Mouse (Mus musculus): ENCODE data around the gene Snx32. TPM values are rescaled to one million over a fixed set of nuclear protein-coding genes. Genes with fewer than 3 reads are reported as not detected.
A peak's percentile ranks its signal among the peaks of the same experiment; 100 is the strongest.

Gene Snx32
- polyA plus RNA-seq, 1 experiment from 2014 or later: 11.9 TPM

DNA sequence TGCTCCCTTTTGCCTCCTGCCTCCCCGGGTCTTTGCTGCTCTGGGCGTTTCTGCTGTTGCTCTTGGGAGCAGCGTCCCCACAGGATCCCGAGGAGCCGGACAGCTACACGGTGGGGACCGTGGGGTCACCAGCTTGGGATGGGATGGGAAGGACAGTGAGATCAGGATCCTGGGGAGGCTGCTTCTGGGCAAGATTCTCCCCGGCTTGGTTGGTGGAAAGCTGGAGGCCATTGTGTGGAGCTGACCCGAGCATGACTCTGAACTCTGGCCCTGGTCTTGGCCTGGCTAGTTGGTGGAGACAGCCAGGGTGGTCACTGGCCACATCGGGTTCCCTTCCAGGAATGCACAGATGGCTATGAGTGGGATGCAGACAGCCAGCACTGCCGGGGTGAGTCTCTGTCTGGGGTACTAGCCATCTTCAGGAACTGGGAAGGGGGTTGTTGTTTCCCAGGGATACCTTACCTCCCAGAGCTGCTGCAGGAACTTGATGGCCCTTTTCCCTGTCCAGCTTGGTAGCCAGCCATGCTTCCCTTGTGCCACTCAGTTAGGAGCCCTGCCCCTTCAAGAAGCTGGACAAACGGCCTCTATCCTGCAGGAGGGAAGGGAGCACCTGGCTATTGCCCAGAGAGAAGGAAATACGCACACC is 35.1 kb downstream of the Snx32 start:
- ATAC-seq (ENCODE audit: insufficient number of reproducible peaks, insufficient read depth, low FRiP score, low TSS enrichment): peak; percentile 17; the same call in 1 of the 2 replicates
- WGBS: 16% methylated on average over 13 of the region's 13 CpGs

DNA sequence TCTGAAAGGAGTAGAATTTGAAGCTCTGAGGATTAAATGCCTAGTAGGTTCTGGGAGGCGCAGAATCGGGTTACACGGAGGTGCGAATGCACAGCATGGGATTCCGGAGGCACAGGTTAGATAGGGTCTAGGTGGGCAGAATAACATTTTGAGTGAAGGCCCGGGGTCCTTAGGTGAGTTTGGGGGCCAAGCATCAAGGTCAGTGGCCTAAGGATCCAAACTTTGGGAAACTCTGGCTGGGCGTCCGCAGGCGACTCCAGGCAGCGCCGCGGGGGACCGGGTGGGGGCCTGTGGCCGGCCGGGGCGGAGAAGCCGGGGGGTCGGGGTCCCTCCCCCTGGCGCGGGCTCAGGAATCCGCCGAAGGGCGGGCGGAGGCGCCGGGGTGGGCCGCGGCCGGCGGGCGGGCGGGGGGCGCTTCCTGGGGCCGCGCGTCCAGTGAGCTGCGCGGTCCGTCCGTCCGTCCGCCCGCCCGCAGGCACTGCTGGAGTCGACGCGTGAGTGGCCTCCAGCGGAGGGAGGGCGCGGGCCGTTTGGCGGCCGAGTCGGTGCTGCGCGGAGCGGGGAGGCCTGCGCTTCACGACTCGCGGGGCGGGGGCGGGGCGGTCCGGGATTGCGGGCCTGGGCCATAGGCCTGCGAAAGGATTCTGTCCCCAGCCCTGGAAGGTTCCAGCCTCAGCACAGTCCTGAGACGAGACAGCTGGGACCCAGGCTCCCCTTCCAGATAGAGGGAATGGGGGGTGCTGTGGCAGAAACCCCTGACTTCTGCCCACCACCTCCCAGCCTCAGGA is 35.9 kb downstream of the Snx32 start:
- peak; percentile 72 for ATAC-seq (ENCODE audit: insufficient number of reproducible peaks, insufficient read depth, low FRiP score, low TSS enrichment)
- under 1% methylated on average over 39 of the region's 68 CpGs for WGBS
- Histone ChIP-seq H3K4me3 (peak overlapping the region; percentile 69), H3K36me3 (peaks cover 23% of the 10 kb centered on the region), H3K9ac (peak overlapping the region; percentile 91), H3K4me2 (replicated peaks) (peak overlapping the region; percentile 87), H3K4me1 (peaks cover 15% of the 10 kb centered on the region), H3K9me3 (no peaks in the 10 kb centered on the region), H3K27ac (peak overlapping the region; percentile 92), H3K27me3 (no peaks in the 10 kb centered on the region; the same call in 1 of the 2 replicates)

More for the DNA sequence above, 35.1 kb downstream of the Snx32 start:
- H3K27me3 ChIP-seq: no peaks in the 10 kb centered on the region
- H3K4me1 ChIP-seq: peaks cover 15% of the 10 kb centered on the region
- H3K4me2 ChIP-seq (replicated peaks): peak overlapping the region; percentile 87
- H3K36me3 ChIP-seq: peaks cover 28% of the 10 kb centered on the region
- H3K27ac ChIP-seq: peak overlapping the region; percentile 92
- peak overlapping the region; percentile 91 for H3K9ac ChIP-seq
- H3K9me3 ChIP-seq: no peaks in the 10 kb centered on the region
- peak overlapping the region; percentile 69 for H3K4me3 ChIP-seq

- peak within 1 kb of the TSS; percentile 87 for H3K4me2 ChIP-seq (replicated peaks)
- H3K27ac ChIP-seq: peak within 1 kb of the TSS; percentile 92
- WGBS: 1% methylated on average over 22 of the region's 22 CpGs
- H3K9me3 ChIP-seq: no peaks in the 10 kb centered on the region
- peaks cover 17% of the 10 kb centered on the region for H3K36me3 ChIP-seq
- H3K4me1 ChIP-seq: peaks cover 15% of the 10 kb centered on the region
- ATAC-seq (ENCODE audit: insufficient number of reproducible peaks, insufficient read depth, low FRiP score, low TSS enrichment): peak; percentile 35; the same call in 1 of the 2 replicates
- no peaks in the 10 kb centered on the region; the same call in 1 of the 2 replicates for H3K27me3 ChIP-seq
- H3K4me3 ChIP-seq: peak within 1 kb of the TSS; percentile 69
- peak within 1 kb of the TSS; percentile 91 for H3K9ac ChIP-seq
Observed at GRCm38 (mm10) chr19:5473720-5474119, 36.6 kb downstream of the Snx32 start, which contains the start of gene Efemp2. Efemp2 (plus strand) TSS chr19:5473954.

- WGBS: 82% methylated on average over 3 of the region's 3 CpGs
- H3K9me3 ChIP-seq: no peaks in the 10 kb centered on the region
- H3K4me1 ChIP-seq: peaks cover 15% of the 10 kb centered on the region
- no peaks in the 10 kb centered on the region; the same call in 1 of the 2 replicates for H3K27me3 ChIP-seq
- ATAC-seq (ENCODE audit: insufficient number of reproducible peaks, insufficient read depth, low FRiP score, low TSS enrichment): no peak
- peaks cover 11% of the 10 kb centered on the region for H3K36me3 ChIP-seq
- no peak overlapping the region for H3K27ac ChIP-seq
- H3K4me3 ChIP-seq: no peak overlapping the region; the same call in 1 of the 2 replicates
- peak overlapping the region; percentile 87; the same call in 1 of the 2 replicates for H3K4me2 ChIP-seq (replicated peaks)
- no peak overlapping the region for H3K9ac ChIP-seq
Observed at GRCm38 (mm10) chr19:5472857-5473256, 37.5 kb downstream of the Snx32 start.

DNA sequence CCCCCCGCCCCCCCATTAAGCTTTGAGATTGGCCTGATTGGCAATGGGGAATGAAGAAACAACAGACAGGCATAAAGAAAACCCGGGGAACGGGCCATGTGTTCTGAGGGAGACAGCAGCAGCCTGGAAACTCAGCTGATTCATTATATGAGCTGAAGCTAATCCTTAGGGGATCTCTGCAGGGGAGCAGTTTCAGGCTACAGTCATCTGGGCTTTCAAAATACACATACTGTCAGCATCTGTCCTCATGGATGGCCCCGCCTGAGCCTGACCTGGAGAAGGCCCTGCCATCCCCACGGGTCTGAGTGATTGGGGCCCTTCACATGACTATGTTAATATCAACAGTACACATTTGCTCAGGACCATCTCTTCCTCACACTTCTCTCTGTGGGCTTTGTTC is 38.5 kb downstream of the Snx32 start:
- Histone ChIP-seq H3K9me3 (no peaks in the 10 kb centered on the region), H3K27me3 (no peaks in the 10 kb centered on the region; the same call in 1 of the 2 replicates), H3K27ac (no peak overlapping the region), H3K4me3 (no peak overlapping the region), H3K36me3 (peaks cover 14% of the 10 kb centered on the region), H3K4me1 (peaks cover 15% of the 10 kb centered on the region), H3K9ac (no peak overlapping the region), H3K4me2 (replicated peaks) (no peak overlapping the region)
- ATAC-seq (ENCODE audit: insufficient number of reproducible peaks, insufficient read depth, low FRiP score, low TSS enrichment): no peak
- 40% methylated on average over 5 of the region's 5 CpGs for WGBS

DNA sequence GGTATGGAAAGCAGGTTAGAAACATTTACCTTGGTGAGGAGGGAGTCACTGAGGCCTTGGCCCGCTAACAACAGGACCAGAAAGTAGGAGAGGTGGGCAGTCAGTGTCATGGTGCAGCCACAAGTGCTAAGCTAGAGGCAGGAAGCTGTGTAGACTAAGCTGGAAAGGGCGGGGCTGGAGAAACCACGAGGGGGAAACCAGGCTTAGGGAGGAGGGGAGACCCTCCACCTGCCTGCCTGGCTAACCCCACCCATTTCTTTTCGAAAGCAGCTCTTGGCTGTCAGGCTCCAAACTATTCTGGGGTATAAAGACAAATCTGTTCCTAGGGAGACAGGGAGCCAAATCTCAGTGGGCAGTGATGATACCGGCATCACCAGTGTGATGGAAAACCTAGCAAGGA is 42.0 kb downstream of the Snx32 start, which contains the start of gene Ctsw:
Gene Ctsw (minus strand): TSS at position 134 of the 400 bp plus-strand sequence.
- WGBS: 58% methylated on average over 5 of the region's 5 CpGs
- peaks cover 4% of the 10 kb centered on the region; the same call in 1 of the 2 replicates for H3K4me1 ChIP-seq
- H3K36me3 ChIP-seq: peaks cover 40% of the 10 kb centered on the region
- no peak within 1 kb of the TSS for H3K4me3 ChIP-seq
- no peak for ATAC-seq (ENCODE audit: insufficient number of reproducible peaks, insufficient read depth, low FRiP score, low TSS enrichment)
- no peak within 1 kb of the TSS for H3K4me2 ChIP-seq (replicated peaks)
- no peaks in the 10 kb centered on the region for H3K9me3 ChIP-seq
- H3K27ac ChIP-seq: no peak within 1 kb of the TSS
- H3K27me3 ChIP-seq: no peaks in the 10 kb centered on the region; the same call in 1 of the 2 replicates
- H3K9ac ChIP-seq: no peak within 1 kb of the TSS

GRCm38 (mm10) chr19:5466916-5467500 is 43.3 kb downstream of the Snx32 start:
- Histone ChIP-seq H3K4me3 (no peak overlapping the region), H3K9me3 (no peaks in the 10 kb centered on the region), H3K36me3 (peaks cover 54% of the 10 kb centered on the region), H3K4me2 (replicated peaks) (no peak overlapping the region), H3K9ac (no peak overlapping the region), H3K27ac (no peak overlapping the region), H3K4me1 (peaks cover 4% of the 10 kb centered on the region; the same call in 1 of the 2 replicates), H3K27me3 (no peaks in the 10 kb centered on the region; the same call in 1 of the 2 replicates)
- ATAC-seq (ENCODE audit: insufficient number of reproducible peaks, insufficient read depth, low FRiP score, low TSS enrichment): no peak
- 88% methylated on average over 6 of the region's 6 CpGs for WGBS

- ATAC-seq (ENCODE audit: insufficient number of reproducible peaks, insufficient read depth, low FRiP score, low TSS enrichment): no peak
Observed at GRCm38 (mm10) chr19:5465037-5465436, 45.3 kb downstream of the Snx32 start.

GRCm38 (mm10) chr19:5463791-5464562 is 46.4 kb downstream of the Snx32 start:
- Histone ChIP-seq H3K27me3 (no peaks in the 10 kb centered on the region), H3K9ac (peak overlapping the region; percentile 57), H3K9me3 (no peaks in the 10 kb centered on the region), H3K36me3 (peaks cover 55% of the 10 kb centered on the region), H3K4me1 (peaks cover 13% of the 10 kb centered on the region), H3K4me3 (peak overlapping the region; percentile 29), H3K27ac (peak overlapping the region; percentile 52), H3K4me2 (replicated peaks) (peak overlapping the region; percentile 48)
- WGBS: 42% methylated on average over 15 of the region's 15 CpGs
- ATAC-seq (ENCODE audit: insufficient number of reproducible peaks, insufficient read depth, low FRiP score, low TSS enrichment): peak; percentile 60; the same call in 1 of the 2 replicates

More at GRCm38 (mm10) chr19:5465037-5465436, 45.3 kb downstream of the Snx32 start:
- H3K9me3 ChIP-seq: no peaks in the 10 kb centered on the region
- H3K4me3 ChIP-seq: no peak overlapping the region
- no peak overlapping the region for H3K27ac ChIP-seq
- H3K4me1 ChIP-seq: peaks cover 13% of the 10 kb centered on the region
- H3K9ac ChIP-seq: no peak overlapping the region
- H3K27me3 ChIP-seq: no peaks in the 10 kb centered on the region; the same call in 1 of the 2 replicates
- H3K36me3 ChIP-seq: peaks cover 55% of the 10 kb centered on the region
- H3K4me2 ChIP-seq (replicated peaks): no peak overlapping the region
- WGBS: 94% methylated on average over 8 of the region's 8 CpGs

GRCm38 (mm10) chr19:5463212-5463611 is 47.1 kb downstream of the Snx32 start:
- Histone ChIP-seq H3K36me3 (peaks cover 55% of the 10 kb centered on the region), H3K4me3 (no peak overlapping the region), H3K9ac (no peak overlapping the region), H3K9me3 (no peaks in the 10 kb centered on the region), H3K4me2 (replicated peaks) (no peak overlapping the region), H3K27ac (no peak overlapping the region), H3K4me1 (peaks cover 13% of the 10 kb centered on the region), H3K27me3 (no peaks in the 10 kb centered on the region)
- ATAC-seq (ENCODE audit: insufficient number of reproducible peaks, insufficient read depth, low FRiP score, low TSS enrichment): no peak
- WGBS: 88% methylated on average over 9 of the region's 9 CpGs

DNA sequence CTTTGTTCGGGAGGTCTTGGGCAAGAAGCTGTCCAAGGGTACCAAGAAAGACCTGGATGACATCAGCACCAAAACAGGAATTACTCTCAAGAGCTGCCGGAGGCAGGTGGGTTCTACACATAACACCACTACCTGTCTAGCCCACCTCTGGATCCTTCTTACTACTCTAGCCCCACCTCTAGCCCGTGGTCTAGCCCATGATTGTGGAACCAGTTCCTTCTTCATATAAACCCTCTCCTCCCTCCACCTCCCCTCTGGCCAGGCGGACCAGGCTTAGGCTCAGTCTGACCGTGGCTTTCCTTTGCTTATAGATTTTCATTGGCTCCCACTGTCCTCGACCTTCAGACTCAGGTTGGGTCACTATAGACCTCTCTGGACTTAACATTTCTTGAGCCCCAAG is 48.9 kb downstream of the Snx32 start:
- H3K4me2 ChIP-seq (replicated peaks): peak overlapping the region; percentile 90
- peak overlapping the region; percentile 61 for H3K4me3 ChIP-seq
- ATAC-seq (ENCODE audit: insufficient number of reproducible peaks, insufficient read depth, low FRiP score, low TSS enrichment): no peak
- H3K9me3 ChIP-seq: no peaks in the 10 kb centered on the region
- H3K4me1 ChIP-seq: peaks cover 16% of the 10 kb centered on the region
- no peak overlapping the region for H3K27ac ChIP-seq
- H3K27me3 ChIP-seq: no peaks in the 10 kb centered on the region
- WGBS: 84% methylated on average over 6 of the region's 6 CpGs
- peaks cover 40% of the 10 kb centered on the region for H3K36me3 ChIP-seq
- 0 out of 2 replicates have a peak overlapping the region, but pooled peaks have one; percentile 75 for H3K9ac ChIP-seq
